Mouse (Mus musculus) natural killer cell, adult 2 months (primary cell): Measurements from ENCODE around the gene Nub1.

Experiments
- DNase-seq, 2 experiments: peaks; one replicate each; pipeline ENCODE4 v3.0.0; 2022; ENCODE audit warnings: low spot score in 2 of 2

The Nub1 gene

DNA sequence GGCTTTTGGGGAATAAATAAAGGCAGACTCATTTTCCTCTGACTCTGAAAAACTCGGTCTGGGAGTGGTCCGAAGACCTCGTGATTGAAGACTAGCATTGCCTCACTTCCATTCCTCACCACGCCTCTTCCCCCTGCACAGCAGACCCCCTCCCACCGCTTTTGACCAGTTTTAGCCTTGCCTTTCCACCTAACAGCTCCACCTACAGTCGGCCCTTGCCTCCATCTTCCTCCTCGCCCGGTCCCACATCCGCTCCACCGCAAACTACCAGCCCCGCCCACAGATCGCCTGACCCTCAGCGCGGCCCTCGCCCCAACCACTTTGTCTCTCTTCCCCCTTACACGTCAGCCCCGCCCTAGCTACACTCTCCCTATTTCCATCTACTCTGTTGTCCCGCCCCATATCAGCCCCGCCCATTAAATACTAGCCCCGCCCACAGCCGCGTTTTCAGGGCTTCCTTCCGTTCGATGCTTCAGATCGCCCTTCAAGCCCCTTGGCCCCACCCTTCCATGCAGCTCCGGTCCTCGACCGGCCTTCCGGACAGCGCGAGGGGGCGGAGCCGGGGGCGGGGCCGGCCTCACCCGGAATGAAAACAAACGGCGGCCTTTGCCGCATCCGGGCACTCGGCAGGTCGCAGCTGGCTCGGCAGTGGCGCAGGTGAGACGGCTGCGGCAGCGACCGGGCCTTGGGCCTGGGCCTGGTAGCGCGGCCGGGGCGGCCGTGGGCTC is at the start of gene Nub1:
Nub1 (plus strand) TSS at position 167 of the 728 bp plus-strand sequence.
- peak; percentile 99 for DNase-seq

DNA sequence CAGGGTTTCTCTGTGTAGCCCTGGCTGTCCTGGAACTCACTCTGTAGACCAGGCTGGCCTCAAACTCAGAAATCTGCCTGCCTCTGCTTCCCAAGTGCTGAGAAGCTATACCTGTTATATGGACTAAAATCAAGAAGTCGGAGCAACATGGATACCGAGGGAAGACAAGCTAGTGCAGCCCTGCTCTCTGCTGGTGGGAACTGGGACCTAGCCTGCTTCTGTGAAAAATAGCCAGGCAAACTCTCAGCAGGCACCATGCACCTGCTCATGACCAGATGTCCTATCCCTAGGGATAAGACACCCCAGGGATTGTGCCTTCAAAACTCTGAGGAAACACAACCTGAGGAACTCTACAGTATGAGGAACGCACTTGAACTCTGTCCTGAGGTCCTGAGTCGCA is 48.3 kb upstream of the Nub1 start:
- no peak for DNase-seq

- DNase-seq, result no peak
Measured at GRCm38 (mm10) chr5:24638131-24638530, 47.2 kb upstream of the Nub1 start.

- no peak for DNase-seq
Measured at GRCm38 (mm10) chr5:24639081-24639480, 46.3 kb upstream of the Nub1 start.

DNA sequence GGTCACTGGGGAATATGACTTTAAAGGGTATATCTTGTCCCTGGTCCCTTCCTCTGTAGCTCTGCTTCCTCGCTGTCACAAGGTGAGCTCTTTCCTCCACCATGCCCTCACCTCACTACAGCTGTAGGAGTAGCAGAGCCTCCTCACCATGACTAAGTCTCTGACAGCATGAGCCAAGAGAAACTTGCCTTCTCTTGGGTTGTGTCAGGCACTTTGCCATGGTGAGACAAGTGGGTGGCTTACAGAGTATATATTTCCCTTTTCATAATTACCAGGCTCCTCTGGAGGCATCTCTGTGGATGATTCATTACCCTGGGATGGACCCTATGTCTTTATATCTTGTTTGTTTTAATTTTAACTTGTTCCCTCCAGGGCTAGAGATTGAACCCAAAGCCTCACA is 39.9 kb upstream of the Nub1 start:
- DNase-seq, result no peak

GRCm38 (mm10) chr5:24649231-24649630 is 36.1 kb upstream of the Nub1 start:
- no peak for DNase-seq

GRCm38 (mm10) chr5:24649701-24650100 is 35.6 kb upstream of the Nub1 start:
- no peak for DNase-seq

- no peak for DNase-seq
Measured at GRCm38 (mm10) chr5:24651356-24651755, 34.0 kb upstream of the Nub1 start.

GRCm38 (mm10) chr5:24651768-24652752 is 33.3 kb upstream of the Nub1 start:
- peak; percentile 56 to 63 for DNase-seq

DNA sequence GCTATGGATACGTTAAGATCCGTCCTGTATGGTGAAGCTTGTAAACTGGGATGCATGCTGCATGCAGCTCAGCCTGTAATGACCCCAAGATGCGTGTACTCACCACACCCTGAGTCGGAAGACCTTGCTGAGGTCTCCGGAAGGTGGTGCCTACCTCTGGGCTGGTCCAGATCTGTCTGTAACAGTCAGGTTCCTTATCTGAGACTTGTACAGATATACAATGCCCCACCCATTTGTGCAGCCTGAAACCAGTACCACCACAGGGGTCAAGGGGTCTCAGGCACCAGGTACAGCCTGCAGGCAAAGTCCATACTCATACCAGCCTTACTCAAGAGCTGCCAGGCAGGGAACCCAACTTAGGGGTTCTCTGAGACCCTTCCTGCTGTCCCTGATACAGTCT is 32.6 kb upstream of the Nub1 start:
- DNase-seq, result no peak

DNA sequence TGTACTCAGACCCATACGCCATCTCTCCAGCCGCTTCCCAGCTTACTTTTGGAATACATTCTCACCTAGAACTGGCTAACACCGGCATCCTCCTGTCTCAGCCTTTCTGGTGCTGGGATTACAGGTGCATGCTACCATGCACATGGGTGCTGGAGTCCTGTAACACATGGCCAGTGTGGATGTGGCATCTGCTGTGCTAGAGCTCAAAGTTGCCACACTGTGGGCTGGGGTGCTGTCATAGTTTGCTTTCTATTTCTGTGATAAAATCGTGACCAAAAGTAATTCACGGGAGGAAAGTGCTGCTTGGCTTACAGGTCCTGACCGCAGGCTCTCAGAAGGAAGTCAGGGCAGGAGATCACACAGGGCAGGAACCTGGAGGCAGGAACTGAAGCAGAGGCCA is 30.8 kb upstream of the Nub1 start:
- DNase-seq, result no peak

DNA sequence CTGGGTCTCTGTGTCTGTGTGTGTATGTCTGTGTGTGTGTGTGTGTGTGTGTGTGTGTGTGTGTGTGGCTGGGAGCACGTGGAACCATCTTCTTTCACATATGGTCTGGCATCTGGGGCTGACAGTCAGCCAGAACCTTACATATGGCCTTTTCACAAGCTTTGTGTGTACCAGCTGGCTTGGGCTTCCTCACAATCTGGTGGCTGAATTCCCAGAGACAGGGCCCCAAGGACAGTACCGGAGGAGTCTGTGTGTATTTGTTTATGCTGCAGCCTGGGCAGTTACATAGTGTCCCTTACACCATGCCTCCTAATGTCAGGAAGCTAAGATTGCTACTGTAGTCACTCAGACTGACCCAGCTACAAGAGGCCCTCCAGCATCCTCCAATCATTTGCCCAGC is 28.2 kb upstream of the Nub1 start:
- DNase-seq, result no peak

DNA sequence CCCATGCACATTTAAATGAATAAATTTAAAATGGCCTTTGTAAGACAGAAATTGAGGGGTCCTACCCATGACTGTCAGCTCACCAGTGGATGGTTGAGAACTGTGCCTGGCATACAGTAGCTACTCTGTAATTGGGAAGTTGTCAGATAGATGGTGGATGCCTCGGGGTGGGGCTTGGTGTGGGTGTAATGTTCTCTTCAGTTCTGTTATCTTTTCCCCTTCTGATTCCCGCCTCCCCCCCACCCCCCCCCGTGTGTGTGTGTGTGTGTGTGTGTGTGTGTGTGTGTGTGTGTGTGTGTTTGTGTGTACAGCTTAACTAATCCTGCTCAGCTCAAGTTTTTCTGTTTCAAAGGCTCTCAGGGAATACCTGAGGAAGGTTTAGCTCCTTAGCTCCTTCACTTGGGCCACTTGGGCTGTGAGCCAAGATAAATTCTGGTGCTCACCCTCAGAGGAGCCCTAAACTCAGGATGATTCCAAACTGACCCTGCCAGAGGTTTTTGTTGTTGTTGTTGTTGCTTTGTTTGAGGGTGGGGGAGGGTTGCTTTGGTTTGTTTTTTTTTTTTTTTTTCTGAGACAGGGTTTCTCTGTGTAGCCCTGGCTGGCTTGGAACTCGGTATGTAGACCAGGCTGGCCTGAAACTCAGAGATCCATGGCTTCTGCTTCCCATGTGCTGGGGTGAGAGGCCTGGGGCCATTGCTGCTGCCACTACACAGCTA is 25.5 kb upstream of the Nub1 start:
- no peak for DNase-seq

- DNase-seq, result no peak
Measured at GRCm38 (mm10) chr5:24661457-24661856, 23.9 kb upstream of the Nub1 start.

- DNase-seq, result peak; percentile 68 to 82
Measured at GRCm38 (mm10) chr5:24674238-24674637, 11.1 kb upstream of the Nub1 start.

GRCm38 (mm10) chr5:24681436-24681835 is 3.9 kb upstream of the Nub1 start:
- DNase-seq, result no peak

GRCm38 (mm10) chr5:24684578-24685365 is 560 bp upstream of the Nub1 start:
- DNase-seq, result peak in 1 of 2 experiments; percentile 11

DNA sequence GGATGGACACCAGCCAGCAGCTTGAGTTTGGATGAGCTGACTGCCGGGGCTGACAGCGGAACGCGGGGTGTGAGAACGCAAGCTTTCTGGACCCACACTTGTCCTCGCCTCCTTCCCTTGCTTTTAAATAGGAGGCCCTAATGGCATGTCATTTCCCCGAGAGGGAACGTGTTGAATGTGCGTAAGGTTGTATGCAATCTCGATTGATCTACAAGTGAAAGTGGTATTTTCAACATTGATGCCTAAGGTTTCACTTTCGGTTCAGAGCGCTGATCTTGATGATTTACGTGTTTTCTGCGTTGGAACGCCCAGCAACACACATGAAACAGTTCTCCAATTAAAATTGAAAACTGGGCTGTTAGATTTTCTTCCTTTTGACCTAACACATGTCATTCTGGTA is 844 bp downstream of the Nub1 start:
- peak; percentile 71 to 78 for DNase-seq

DNA sequence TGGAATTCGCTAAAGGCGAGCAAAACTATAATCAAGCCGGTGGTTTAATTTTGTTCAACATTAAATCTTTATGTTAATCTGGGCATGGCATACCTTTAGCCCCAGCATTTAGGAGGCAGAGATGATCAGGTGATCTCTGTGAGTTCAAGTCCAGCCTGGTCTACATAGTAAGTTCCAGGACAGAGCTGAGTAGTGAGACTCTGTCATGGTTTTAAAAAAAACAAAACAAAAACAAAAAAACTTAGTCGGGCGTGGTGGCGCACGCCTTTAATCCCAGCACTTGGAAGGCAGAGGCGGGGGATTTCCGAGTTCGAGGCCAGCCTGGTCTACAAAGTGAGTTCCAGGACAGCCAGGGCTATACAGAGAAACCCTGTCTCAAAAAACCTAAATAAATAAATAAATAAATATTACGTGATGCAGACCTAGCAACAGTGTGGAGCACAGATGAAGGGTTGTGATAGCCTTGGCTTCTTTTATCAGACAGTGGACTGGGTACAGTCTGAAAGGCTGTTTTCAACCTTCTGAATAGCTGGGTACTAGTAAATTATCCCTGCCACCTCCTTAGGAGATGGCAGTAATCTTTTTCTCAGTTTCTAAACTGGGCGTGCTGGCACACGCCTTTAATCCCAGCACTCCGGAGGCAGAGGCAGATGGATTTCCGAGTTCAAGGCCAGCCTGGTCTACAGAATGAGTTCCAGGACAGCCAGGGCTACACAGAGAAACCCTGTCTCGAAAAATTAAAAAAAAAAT is 1.5 kb downstream of the Nub1 start:
- peak in 1 of 2 experiments; percentile 8 for DNase-seq

DNA sequence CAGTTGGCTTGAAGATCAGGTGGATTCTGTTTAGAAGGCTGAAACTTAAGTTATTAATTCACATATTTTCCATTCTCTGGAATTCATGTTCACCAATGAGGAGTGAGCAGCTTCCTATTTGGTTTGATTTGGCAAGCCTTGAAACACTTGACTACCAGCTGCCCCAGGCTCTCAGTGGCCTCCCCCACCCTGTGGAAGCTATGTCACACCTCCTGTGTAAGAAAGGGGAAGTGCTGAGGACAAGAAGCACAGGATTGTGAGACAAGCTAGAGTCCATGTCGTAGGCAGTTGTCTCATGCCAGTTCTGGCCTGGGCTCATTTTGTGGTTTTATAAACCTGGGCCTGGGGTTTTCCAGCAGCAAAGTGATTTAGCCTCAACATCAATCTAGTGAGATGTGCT is 2.4 kb downstream of the Nub1 start:
- DNase-seq, result peak; percentile 59 to 71

GRCm38 (mm10) chr5:24696704-24697103 is 11.4 kb downstream of the Nub1 start:
- no peak for DNase-seq
